Mouse (Mus musculus) heart, embryonic 13.5 days (tissue): ENCODE measurements around the gene Fam120b. TPM values are rescaled to one million over a fixed set of nuclear protein-coding genes. Genes with fewer than 3 reads are reported as not detected.

Experiments
- ATAC-seq: fragments of 200-750 bp; cut with Nextera tagmentation; 2 replicates; pipeline ENCODE4 v1.8.0; 2017; ENCODE audit warnings: moderate TSS enrichment; ENCODE audit not compliant: insufficient number of reproducible peaks, low FRiP score, low TSS enrichment; ENCODE audit errors: extremely low read depth
- H3K27ac ChIP-seq: fragments of 300-500 bp; sonication (generic); replicated peaks from 2 replicates; pipeline ENCODE4 v1.5.1; 2015; ENCODE audit warnings: moderate library complexity, mild to moderate bottlenecking, inconsistent platforms
- H3K27me3 ChIP-seq: fragments of 300-500 bp; sonication (generic); replicated peaks from 2 replicates; pipeline ENCODE4 v1.6.1; 2015; ENCODE audit warnings: mild to moderate bottlenecking, inconsistent platforms
- H3K36me3 ChIP-seq: fragments of 300-500 bp; sonication (generic); 2 replicates; pipeline ENCODE4 v1.6.1; 2015; ENCODE audit warnings: mild to moderate bottlenecking, inconsistent platforms
- H3K4me1 ChIP-seq: fragments of 300-500 bp; sonication (generic); 2 replicates; pipeline ENCODE4 v1.6.1; 2015; ENCODE audit warnings: inconsistent platforms
- H3K4me2 ChIP-seq: fragments of 300-500 bp; sonication (generic); 2 replicates; pipeline ENCODE4 v1.6.1; 2015; ENCODE audit warnings: inconsistent platforms, mild to moderate bottlenecking, moderate library complexity
- H3K4me3 ChIP-seq: fragments of 300-500 bp; sonication (generic); 2 replicates; pipeline ENCODE4 v1.5.1; 2015; ENCODE audit warnings: moderate library complexity, mild to moderate bottlenecking, inconsistent platforms
- H3K9ac ChIP-seq: fragments of 300-500 bp; sonication (generic); 2 replicates; pipeline ENCODE4 v1.6.1; 2015; ENCODE audit warnings: inconsistent platforms, mild to moderate bottlenecking, moderate library complexity
- H3K9me3 ChIP-seq: fragments of 300-500 bp; sonication (generic); 2 replicates; pipeline ENCODE4 v1.6.1; 2016; ENCODE audit warnings: inconsistent platforms
- WGBS: fragments of 180-500 bp; shearing (Covaris S2); methylation state at CpG from one replicate; pipeline ENCODE4 v1.1.7; 2015; ENCODE audit warnings: mixed read lengths; 5-methylcytosine and 5-hydroxymethylcytosine counted together
- polyA plus RNA-seq: library from polyadenylated mRNA; unstranded; fragments of >200 nt; fragmentation: Nextera tagmentation; extraction: Ambion mirVana; gene quantifications from 2 replicates; pipeline ENCODE4 v1.2.1, GENCODE M21; 2015

Gene Fam120b
- polyA plus RNA-seq: 13.9 and 15.2 TPM in 2 replicates

DNA sequence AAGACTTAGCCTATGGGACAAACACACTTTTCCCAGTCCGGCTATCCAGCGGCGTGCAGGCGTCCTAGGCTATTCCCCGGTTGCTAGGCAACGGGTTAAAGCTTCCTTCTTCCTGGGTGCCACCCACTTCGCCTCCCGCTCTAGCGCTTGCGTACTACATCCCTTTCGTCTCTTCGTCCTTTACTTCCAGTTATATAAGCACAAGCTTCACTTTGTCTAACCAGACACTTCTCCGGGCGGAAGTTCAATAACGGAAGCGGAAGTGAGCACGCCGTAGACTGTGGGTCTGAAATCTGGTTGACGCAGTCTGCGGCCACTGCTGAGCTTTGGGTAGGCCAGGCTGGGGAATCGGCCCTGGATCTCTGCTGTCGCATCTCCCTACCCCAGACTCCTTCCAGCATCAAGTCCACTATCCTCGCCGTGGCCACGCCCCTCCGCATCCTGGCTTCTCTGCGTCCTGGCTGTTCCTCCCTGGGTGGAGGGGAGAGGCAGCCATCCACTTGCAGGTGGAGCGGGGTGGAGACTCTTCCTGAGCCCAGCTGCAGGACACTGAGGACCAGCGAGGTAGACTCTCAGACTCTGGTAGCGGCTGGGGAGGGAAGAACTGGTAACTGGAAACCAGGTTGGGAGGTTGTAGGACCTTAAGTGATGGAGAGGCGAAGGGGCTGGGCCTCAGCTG lies at the start of gene Fam120b:
Gene Fam120b, plus strand, starts transcription at position 206 of the 679 bp plus-strand sequence.
- Histone ChIP-seq H3K9ac (peak within 1 kb of the TSS; percentile 94), H3K9me3 (no peaks in the 10 kb centered on the region), H3K4me1 (peaks cover 17% of the 10 kb centered on the region), H3K4me2 (peak within 1 kb of the TSS; percentile 85), H3K4me3 (peak within 1 kb of the TSS; percentile 93), H3K36me3 (no peaks in the 10 kb centered on the region), H3K27ac (peak within 1 kb of the TSS; percentile 82), H3K27me3 (peaks cover 17% of the 10 kb centered on the region)
- ATAC-seq: peak; percentile 87
- 1% methylated on average over 31 of the region's 31 CpGs for WGBS

DNA sequence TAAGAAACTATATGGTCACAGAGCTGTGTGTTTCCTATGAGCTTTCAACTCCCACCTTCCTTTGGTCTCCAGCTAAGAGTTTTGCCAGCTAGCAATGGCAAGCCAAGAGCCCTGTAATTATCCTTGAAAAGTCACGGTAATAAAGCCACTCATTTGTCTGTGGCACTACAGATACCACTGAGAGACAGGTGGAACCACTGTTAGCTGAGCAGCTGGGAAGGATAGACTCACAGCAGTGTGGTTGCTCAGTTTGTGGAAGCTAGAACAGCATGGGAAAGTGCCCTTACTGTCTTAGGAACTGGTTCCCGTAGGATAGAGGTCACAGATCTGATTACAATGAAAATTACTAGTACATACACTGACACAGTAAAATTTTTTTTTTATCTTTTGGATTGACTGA lies 45.9 kb upstream of the Fam120b start:
- Histone ChIP-seq H3K9ac (no peak overlapping the region), H3K4me2 (no peak overlapping the region), H3K4me3 (no peak overlapping the region), H3K36me3 (no peaks in the 10 kb centered on the region), H3K4me1 (no peaks in the 10 kb centered on the region), H3K27me3 (no peaks in the 10 kb centered on the region), H3K27ac (no peak overlapping the region), H3K9me3 (no peaks in the 10 kb centered on the region)
- 65% methylated on average over 2 of the region's 2 CpGs for WGBS
- ATAC-seq: no peak

GRCm38 (mm10) chr17:15352869-15353610 lies 43.0 kb upstream of the Fam120b start:
- Histone ChIP-seq H3K27ac (no peak overlapping the region), H3K4me1 (no peaks in the 10 kb centered on the region), H3K9me3 (no peaks in the 10 kb centered on the region), H3K4me2 (no peak overlapping the region), H3K9ac (no peak overlapping the region), H3K27me3 (no peaks in the 10 kb centered on the region; the same call in 1 of the 2 replicates), H3K4me3 (no peak overlapping the region), H3K36me3 (no peaks in the 10 kb centered on the region)
- whole genome bisulfite sequencing: 48% methylated on average over 10 of the region's 10 CpGs
- no peak for ATAC-seq

DNA sequence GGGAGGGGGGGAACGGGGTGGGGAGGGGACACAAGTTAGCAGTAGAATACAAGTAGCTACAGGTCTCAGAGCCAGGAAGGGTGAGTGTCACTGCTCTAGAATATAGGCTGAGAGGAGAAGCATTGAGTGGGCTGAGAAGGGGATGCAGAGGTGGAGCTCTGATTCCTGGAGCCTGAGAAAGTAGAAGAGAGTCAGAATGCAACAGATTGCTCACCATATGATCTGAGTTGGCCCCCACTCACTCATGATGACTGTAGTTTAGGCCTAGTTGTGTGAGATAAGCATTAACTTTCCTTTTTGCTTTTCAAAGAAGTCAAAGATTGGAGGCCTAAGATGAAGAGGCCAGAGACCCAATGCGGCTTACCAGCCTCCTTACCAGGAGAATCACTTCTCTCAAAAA lies 42.0 kb upstream of the Fam120b start:
- H3K27me3 ChIP-seq: peaks cover 4% of the 10 kb centered on the region; the same call in 1 of the 2 replicates
- no peaks in the 10 kb centered on the region for H3K36me3 ChIP-seq
- no peak overlapping the region for H3K27ac ChIP-seq
- no peak for ATAC-seq
- H3K4me2 ChIP-seq: no peak overlapping the region
- 77% methylated on average over 2 of the region's 2 CpGs for WGBS
- H3K4me3 ChIP-seq: no peak overlapping the region
- no peaks in the 10 kb centered on the region for H3K9me3 ChIP-seq
- H3K9ac ChIP-seq: no peak overlapping the region
- no peaks in the 10 kb centered on the region for H3K4me1 ChIP-seq

DNA sequence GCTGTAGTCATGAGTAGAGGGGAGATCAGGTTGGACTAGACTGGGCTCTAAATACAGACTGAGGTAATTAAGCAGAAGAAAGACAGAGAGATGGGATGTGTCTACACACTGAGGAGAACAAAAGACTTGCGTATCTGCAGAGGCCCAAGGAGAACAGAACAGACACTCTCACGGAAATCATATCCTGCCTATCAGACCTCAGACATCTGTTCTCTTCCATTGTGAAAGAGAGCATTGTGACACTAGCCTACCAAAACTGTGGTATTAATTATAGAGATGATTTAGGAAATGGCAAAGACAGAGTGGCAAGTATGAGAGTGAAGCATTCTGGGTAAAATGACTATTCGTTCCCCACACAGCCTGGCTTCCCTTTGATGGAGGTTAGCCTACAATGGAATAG lies 40.9 kb upstream of the Fam120b start:
- Histone ChIP-seq H3K27ac (no peak overlapping the region), H3K4me1 (no peaks in the 10 kb centered on the region), H3K27me3 (peaks cover 8% of the 10 kb centered on the region; the same call in 1 of the 2 replicates), H3K4me2 (no peak overlapping the region), H3K4me3 (no peak overlapping the region), H3K9me3 (no peaks in the 10 kb centered on the region), H3K9ac (no peak overlapping the region), H3K36me3 (no peaks in the 10 kb centered on the region)
- no peak for ATAC-seq
- 89% methylated on average over 3 of the region's 3 CpGs for WGBS

- H3K9me3 ChIP-seq: no peaks in the 10 kb centered on the region
- peaks cover 8% of the 10 kb centered on the region; the same call in 1 of the 2 replicates for H3K27me3 ChIP-seq
- no peak overlapping the region for H3K27ac ChIP-seq
- 80% methylated on average over 5 of the region's 5 CpGs for WGBS
- no peaks in the 10 kb centered on the region for H3K36me3 ChIP-seq
- no peak overlapping the region for H3K4me3 ChIP-seq
- ATAC-seq: no peak
- H3K4me1 ChIP-seq: no peaks in the 10 kb centered on the region
- no peak overlapping the region for H3K4me2 ChIP-seq
- H3K9ac ChIP-seq: no peak overlapping the region
These were observed 39.5 kb upstream of the Fam120b start for GRCm38 (mm10) chr17:15356526-15356925.

DNA sequence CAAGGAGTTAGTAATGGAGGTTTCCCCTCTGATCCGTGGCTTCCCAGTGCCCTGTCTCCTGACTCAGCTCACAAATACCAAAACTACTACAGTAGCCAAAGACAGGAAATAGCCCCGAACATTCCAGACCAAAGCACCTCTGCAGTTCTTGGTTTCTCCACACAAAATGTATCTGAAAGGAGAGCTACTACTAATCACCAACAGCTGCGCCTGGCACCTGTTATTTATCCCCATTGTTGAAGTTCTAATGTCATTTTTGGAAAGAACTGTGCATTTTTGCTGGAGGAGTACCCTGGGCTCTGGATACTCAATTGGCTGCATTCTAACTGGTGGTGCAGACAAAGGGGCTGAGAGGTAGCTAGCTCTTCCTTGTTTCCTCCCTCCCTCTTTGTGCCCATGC lies 38.9 kb upstream of the Fam120b start:
- H3K27me3 ChIP-seq: peaks cover 8% of the 10 kb centered on the region; the same call in 1 of the 2 replicates
- H3K4me2 ChIP-seq: no peak overlapping the region
- no peak overlapping the region for H3K9ac ChIP-seq
- no peak overlapping the region for H3K4me3 ChIP-seq
- ATAC-seq: no peak
- H3K4me1 ChIP-seq: no peaks in the 10 kb centered on the region
- 56% methylated on average over 3 of the region's 3 CpGs for WGBS
- H3K27ac ChIP-seq: no peak overlapping the region
- no peaks in the 10 kb centered on the region for H3K9me3 ChIP-seq
- H3K36me3 ChIP-seq: no peaks in the 10 kb centered on the region

DNA sequence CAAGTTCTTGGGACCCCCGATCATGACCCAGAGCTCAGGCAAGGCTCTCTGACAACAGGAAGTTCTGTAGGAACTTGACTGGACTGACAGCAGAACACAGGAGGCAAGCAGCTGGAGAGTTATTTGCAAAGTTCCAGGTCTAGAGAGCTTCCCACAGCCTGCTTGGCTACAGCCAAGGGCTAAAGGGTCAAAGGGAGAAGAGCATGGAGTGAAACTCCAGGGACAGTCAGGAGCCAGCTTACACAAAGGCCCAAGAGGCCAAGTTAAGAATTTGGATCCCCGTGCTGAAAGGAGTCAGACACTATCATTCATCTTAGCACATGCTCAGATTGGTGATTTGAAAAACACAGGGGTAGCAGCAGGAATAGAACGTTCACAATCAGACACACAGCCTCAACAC lies 32.3 kb upstream of the Fam120b start:
- H3K9me3 ChIP-seq: no peaks in the 10 kb centered on the region
- no peak overlapping the region for H3K27ac ChIP-seq
- H3K36me3 ChIP-seq: peaks cover 8% of the 10 kb centered on the region
- no peak for ATAC-seq
- H3K27me3 ChIP-seq: peaks cover 9% of the 10 kb centered on the region
- peaks cover 8% of the 10 kb centered on the region; the same call in 1 of the 2 replicates for H3K4me1 ChIP-seq
- H3K4me3 ChIP-seq: no peak overlapping the region
- 54% methylated on average over 3 of the region's 3 CpGs for WGBS
- no peak overlapping the region for H3K4me2 ChIP-seq
- no peak overlapping the region for H3K9ac ChIP-seq

GRCm38 (mm10) chr17:15365650-15366049 lies 30.4 kb upstream of the Fam120b start:
- no peak overlapping the region for H3K27ac ChIP-seq
- peaks cover 14% of the 10 kb centered on the region for H3K27me3 ChIP-seq
- H3K36me3 ChIP-seq: peaks cover 18% of the 10 kb centered on the region
- ATAC-seq: no peak
- H3K9ac ChIP-seq: no peak overlapping the region
- WGBS: 49% methylated on average over 5 of the region's 5 CpGs
- H3K4me3 ChIP-seq: no peak overlapping the region
- no peaks in the 10 kb centered on the region for H3K9me3 ChIP-seq
- H3K4me1 ChIP-seq: peaks cover 8% of the 10 kb centered on the region; the same call in 1 of the 2 replicates
- no peak overlapping the region for H3K4me2 ChIP-seq

DNA sequence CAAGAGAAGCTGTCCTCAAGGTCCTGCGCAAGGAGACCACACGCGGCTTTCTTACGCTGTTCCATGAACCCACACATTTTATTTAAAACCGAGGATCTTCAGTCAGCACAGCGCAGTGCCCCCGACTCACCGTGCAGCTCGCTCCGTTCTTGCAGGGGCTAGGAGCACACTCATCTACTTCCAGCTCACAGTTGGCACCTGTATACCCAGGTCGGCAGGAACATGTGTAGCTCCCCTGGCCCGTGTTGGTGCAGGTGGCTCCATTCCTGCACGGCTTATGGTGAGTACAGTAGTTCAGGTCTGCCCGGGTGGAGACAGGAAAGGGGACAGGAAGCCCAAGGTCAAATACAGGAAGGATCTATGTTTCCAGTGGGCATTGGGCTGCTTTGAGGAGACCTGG lies 25.6 kb upstream of the Fam120b start:
- Histone ChIP-seq H3K36me3 (peaks cover 18% of the 10 kb centered on the region), H3K9ac (no peak overlapping the region), H3K27ac (no peak overlapping the region), H3K4me1 (peaks cover 31% of the 10 kb centered on the region), H3K4me2 (no peak overlapping the region), H3K9me3 (no peaks in the 10 kb centered on the region), H3K4me3 (no peak overlapping the region), H3K27me3 (peaks cover 58% of the 10 kb centered on the region)
- ATAC-seq: no peak
- 86% methylated on average over 14 of the region's 14 CpGs for WGBS

GRCm38 (mm10) chr17:15371967-15372835 lies 23.8 kb upstream of the Fam120b start:
- no peaks in the 10 kb centered on the region for H3K9me3 ChIP-seq
- no peak overlapping the region; the same call in 1 of the 2 replicates for H3K27ac ChIP-seq
- H3K4me3 ChIP-seq: peak overlapping the region; percentile 72
- 46% methylated on average over 17 of the region's 17 CpGs for WGBS
- peaks cover 18% of the 10 kb centered on the region for H3K36me3 ChIP-seq
- no peak for ATAC-seq
- 0 out of 2 replicates have a peak overlapping the region, but pooled peaks have one; percentile 37 for H3K9ac ChIP-seq
- H3K27me3 ChIP-seq: peaks cover 75% of the 10 kb centered on the region
- H3K4me2 ChIP-seq: peak overlapping the region; percentile 99
- H3K4me1 ChIP-seq: peaks cover 33% of the 10 kb centered on the region
